Mouse (Mus musculus) cerebellum, postnatal 36 days (tissue): ENCODE results near the gene Zc3hav1.

ENCODE experiments used
- DNase-seq, 2 experiments: peaks; one replicate each; pipeline ENCODE4 v3.0.0; 2021 to 2022; ENCODE audit warnings: mixed read lengths in 2 of 2

Gene Zc3hav1

DNA sequence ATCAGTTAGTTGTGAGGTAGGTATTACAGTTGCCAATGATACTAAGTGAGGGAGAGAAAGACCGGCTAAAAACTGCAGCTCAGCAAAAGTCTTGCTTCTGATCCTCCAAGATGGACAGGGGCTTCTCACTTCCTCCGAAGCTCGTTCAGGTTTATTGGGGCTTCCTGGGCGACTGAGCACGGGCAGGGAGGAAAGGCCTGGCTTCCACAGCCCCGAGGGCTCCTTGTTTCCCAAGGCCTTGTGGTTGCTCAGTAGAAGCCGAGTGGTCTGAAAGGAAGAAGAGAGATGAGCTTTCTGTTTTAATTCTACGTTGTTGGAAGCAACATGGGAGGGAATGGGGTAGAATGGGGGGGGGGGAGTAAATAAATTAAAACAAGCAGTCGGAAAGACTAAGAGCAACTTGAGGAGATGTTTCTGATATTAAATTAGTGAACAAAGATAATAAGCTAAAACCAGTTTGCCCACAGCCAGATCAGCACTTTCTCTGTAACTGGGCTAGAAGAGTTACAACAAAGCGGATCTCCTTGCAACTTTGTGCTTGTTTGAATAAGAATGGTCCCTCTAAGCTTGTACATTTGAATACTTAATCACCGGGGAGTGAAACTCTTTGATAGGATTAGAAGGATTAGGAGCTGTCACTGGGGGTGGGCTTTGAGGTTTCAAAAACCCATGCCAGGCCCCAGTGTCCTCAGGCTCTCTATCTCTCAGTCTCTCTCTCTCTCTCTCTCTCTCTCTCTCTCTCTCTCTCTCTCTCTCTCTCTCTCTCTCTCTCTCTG lies 61.3 kb downstream of the Zc3hav1 start:
- DNase-seq: no peak

DNA sequence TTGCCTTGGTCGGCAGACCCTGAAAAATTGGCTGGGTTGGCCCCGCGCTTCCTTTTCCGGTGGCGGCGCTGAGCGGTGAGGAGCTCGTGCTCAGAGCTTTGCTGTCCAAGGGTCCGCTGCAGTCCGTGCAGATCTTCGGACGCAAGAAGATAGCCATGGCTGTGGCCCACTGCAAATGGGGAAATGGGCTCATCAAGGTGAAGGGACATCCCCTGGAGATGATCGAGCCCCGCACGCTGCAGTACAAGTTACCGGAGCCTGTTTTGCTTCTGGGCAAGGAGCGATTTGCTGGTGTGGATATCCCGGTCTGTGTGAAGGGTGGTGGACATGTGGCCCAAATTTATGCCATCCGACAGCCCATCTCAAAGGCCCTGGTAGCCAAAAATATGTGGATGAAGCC lies 70.0 kb downstream of the Zc3hav1 start:
- no peak for DNase-seq

DNA sequence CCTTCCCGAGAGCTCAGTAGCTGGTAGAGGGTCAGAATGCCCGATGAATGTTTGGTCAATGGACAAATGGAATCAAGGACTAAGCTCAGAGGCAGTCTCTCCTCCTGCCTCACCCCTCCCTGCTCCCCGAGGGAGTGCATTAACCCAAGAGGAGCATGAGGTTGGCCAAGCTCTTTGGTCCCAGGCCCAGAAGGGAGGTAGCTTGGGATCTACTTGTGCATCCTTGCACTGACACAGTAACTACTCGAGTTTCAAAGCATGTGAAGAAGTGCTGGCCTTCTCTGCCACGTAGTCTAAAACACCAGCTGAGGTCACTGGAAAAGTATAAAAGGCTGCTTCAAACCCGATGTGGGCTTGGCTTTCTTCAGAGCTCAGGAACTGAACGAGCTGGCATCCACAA lies 89.9 kb downstream of the Zc3hav1 start:
- no peak for DNase-seq

GRCm38 (mm10) chr6:38263393-38264159 lies 90.8 kb downstream of the Zc3hav1 start:
- no peak for DNase-seq

GRCm38 (mm10) chr6:38261877-38262276 lies 92.5 kb downstream of the Zc3hav1 start:
- DNase-seq: no peak

GRCm38 (mm10) chr6:38257506-38257905 lies 96.9 kb downstream of the Zc3hav1 start:
- no peak for DNase-seq

DNA sequence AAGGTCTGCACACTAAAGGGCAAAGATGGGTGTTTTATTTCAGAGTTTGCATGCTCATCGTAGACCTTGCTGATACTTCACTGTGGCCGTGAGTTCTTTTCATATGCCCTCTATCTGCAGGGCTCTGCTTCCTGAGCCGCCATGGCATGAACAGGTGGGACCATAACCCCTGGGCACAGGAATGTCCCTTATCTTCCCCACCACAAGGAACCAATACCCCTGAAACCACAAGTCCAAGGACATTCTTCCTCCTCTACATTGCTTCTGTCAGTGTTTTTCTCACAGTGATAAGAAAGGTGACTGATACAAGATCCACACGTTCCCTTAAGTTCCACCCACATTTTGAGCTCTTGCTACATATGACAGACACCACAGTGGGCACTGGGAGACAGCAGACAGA lies 97.6 kb downstream of the Zc3hav1 start:
- DNase-seq: no peak

GRCm38 (mm10) chr6:38255794-38256193 lies 98.6 kb downstream of the Zc3hav1 start:
- DNase-seq: no peak
